Mouse (Mus musculus): ENCODE results near the gene Gm28053. TPM values are rescaled to one million over a fixed set of nuclear protein-coding genes. Genes with fewer than 3 reads are reported as not detected.

Gm28053 gene
- total RNA-seq, 2 experiments from 2014 or later: 2.1 to 5.2 TPM

GRCm38 (mm10) chr6:48741711-48742206, 23.4 kb downstream of the Gm28053 start:
- no peak for DNase-seq

DNA sequence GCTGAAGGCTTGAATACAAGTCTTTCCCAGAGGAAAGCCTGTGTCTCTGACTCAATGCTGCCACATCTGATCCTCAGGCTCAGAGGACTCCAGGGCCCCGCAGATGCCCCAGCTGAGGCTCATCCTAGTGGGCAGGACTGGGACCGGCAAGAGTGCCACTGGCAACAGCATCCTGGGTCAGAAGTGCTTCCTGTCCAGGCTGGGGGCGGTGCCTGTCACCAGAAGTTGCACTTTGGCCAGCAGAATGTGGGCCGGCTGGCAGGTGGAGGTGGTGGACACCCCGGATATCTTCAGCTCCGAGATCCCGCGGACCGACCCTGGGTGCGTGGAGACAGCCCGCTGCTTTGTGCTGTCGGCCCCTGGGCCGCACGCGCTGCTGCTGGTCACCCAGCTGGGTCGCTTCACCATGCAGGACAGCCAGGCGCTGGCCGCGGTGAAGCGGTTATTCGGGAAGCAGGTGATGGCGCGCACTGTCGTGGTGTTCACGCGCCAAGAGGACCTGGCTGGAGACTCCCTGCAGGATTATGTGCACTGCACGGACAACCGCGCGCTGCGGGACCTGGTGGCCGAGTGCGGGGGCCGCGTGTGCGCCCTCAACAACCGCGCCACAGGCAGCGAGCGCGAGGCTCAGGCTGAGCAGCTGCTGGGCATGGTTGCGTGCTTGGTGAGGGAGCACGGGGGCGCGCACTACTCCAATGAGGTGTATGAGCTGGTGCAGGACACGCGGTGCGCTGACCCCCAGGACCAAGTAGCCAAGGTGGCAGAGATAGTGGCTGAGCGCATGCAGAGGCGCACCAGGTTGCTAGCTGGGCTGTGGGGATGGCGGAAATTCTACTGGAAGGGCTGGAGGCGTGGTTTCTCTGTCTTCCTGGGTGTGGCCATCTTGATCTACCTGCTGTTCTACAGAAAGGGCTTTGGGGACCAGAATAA, 24.3 kb downstream of the Gm28053 start:
- DNase-seq: no peak

DNA sequence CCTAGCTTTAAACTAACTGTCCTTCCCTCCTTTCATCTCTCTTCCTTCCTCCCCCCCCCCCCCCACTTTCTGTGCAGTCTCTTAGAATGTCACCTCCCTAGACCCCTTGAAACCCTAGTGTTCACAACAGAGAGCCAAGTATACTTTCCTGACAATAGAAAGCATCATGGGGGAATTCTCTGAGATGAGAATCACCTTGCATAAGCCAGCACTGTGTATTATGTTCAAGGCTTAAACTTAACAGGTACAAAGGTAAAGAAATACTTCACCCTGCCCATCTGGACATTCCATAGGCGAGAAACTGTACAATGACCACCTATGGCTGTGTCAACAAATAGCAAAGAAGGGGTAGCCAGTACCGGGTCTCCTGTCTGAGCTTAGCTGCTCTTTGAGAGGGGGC, 27.1 kb downstream of the Gm28053 start:
- no peak for DNase-seq

DNA sequence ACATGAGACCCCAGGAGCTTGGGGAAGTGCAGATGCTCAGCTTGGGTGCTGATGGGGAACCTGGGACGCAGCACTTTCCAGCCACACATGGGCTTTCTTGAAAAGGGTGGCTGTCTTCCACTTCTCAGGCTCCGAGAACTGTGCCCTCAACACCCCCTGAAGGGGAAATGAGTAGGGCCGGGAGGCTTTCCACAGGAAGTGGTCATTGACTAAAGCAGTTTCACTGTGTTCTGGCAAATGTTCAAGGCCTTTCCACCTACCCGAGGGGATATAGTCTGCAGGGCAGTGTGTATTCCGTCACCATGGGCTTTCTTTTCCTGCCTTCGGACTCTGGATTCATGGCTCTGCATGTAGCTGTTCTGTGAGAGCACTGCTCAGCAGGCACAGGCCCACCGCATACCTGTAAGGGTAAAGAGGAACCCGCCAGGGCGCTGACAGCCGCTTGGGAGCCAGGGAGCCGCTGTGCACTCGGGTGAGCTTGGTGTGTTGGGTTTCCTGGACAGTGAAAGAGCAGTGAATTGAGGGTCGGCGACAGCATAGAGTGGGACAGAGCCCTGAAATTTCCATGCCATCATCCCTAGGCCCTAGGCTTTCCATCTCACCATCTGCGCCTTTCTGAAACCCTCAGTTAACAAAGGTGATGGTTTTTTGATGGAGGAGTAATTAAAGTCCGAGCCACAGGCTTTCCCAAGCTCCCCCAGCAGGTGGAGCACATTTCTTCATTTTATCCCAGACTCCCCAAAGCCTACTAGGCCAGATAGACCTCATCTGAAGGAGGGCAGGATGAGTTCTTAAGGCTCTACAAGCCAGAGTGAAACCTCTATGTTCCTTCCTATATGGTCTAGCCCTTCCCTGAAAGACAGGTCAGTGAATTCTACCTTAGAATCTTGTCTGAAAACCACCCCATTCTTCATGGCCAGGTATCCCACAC, 27.8 kb downstream of the Gm28053 start, which contains the start of gene Gimap5:
TSS of gene Gimap5 (plus strand) at position 239 of the 931 bp plus-strand sequence.
- no peak for DNase-seq

DNA sequence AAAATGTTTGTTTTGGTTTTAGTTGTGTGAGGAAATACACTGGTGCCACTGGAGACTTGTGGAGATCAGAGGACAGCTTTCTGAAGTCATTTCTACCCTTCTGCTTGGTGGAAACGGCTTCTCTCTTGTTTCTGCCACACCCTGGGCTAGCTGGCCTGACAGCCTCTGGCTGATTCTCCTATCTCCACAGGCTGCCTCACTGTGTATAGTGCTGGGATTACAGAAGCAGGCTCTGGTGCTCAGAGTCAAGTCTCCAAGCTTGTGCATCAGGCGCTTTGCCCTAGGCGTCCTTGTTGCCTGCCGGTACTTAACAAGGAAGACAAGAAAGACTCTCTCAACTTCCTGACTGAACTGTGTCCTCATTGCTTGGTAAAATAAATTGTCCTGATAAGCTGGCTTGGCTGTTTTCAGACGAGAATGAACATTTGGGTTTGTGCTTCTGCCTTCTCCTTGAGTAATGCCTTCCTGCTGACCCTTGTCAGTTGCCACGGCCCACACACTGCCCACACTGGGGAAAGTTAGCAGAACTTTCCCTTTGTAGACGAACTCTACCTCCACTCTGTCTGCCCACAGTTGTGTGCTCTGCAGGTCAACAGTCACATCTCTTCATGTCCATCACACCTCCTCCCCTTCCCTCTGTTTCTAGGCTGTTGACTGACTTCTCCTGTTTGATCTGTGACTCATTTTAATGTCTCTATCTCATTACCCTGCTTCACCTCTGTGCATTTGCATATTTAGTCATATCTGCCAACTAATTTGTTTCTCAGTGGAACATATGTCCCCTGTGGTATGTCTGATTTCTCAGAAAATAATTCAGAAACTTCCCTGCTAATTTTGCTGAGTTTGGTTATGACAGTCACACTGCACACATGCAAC, 28.9 kb downstream of the Gm28053 start:
- no peak for DNase-seq

DNA sequence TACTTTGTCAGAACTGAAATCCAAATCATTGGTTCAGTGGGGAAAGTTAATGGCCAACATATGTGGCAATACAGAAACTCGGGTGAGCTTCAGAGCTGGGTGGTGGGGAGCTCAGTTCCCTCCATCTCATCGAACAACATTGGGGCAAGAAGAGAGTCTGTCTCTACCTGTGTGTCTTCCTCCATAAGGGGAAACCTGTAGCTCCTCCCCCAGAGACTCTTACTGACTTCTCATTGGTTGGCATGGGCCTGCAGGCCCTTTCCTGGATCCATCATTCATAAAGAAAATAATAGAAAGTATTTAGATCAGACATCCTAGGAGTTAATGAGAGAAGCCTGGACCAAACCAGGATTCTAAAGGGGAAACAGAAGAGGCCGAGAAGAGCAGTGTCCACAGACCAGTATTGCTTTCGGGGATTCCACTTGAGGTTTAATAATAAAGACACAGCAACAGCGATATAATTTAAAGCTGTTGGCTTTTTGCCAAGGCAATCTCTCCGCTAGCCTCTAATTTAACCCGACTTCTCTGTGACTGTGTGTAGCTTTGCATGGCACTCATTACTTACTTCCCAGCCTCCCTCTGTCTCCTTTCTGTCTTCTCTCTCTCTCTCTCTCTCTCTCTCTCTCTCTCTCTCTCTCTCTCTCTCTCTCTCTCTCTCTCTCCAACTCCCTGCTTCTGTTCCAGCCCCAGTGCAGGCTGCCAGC, 45.3 kb downstream of the Gm28053 start:
- no peak for DNase-seq

GRCm38 (mm10) chr6:48764496-48764895, 46.1 kb downstream of the Gm28053 start:
- DNase-seq: no peak

DNA sequence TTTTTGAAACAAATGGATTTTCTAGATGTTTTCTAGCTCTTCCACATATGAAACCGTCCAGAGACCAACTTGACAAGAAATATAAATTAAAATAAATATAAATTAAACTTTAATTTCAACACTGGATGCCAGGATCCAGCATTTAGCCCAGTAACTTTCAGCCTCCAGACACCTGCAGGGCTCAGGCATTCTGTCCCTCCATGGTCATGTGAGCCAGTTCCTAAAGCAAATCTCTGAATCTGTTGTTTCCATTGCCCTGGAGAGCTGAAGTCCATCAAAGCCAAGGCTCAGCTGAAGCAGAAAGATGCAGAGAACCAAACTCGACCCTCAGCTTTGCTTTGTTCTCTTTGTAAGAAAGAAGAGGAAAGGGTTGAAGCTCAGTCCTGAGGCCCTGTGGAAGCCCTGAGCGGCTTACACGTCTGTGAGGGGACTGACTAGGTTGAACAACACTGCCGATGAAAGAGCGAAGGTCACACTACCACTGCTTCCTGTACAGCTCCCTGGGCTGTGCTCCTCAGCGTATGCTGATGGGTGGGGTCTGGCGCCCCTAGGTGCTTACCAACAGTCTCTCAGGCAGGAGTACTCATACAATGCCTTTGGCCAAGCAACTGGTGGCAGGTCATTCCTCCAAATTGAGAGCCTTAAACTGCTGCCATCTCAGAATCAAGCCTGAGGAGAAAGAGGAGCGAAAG, 49.9 kb downstream of the Gm28053 start:
- DNase-seq: no peak

GRCm38 (mm10) chr6:48768933-48769332, 50.5 kb downstream of the Gm28053 start:
- no peak for DNase-seq

GRCm38 (mm10) chr6:48770696-48771095, 52.3 kb downstream of the Gm28053 start, which contains the start of gene Gimap3:
Gene Gimap3, minus strand, starts transcription at chr6:48770851.
- DNase-seq: no peak

- peak; percentile 86 for DNase-seq
These were observed 53.6 kb downstream of the Gm28053 start for GRCm38 (mm10) chr6:48772030-48772429.

DNA sequence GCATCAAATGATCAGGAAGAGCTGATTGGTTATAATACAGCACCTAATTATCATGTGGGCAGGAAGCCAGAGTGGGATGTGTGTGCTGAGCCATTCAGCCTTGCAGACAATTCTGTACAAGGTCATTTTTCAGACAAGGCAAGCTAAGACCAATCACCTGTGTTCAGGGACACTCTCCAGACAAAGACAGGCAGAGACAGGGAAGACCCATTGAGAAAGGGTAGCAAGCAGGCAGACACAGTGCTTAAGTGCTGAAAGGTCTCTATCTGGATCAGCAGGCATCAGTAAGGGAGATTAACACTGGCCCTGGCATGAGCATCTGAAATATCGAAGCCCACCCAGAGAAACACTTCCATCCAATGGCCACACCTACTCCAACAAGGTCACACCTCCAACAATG, 66.0 kb downstream of the Gm28053 start:
- no peak for DNase-seq

GRCm38 (mm10) chr6:48785189-48785588, 66.8 kb downstream of the Gm28053 start:
- DNase-seq: no peak

DNA sequence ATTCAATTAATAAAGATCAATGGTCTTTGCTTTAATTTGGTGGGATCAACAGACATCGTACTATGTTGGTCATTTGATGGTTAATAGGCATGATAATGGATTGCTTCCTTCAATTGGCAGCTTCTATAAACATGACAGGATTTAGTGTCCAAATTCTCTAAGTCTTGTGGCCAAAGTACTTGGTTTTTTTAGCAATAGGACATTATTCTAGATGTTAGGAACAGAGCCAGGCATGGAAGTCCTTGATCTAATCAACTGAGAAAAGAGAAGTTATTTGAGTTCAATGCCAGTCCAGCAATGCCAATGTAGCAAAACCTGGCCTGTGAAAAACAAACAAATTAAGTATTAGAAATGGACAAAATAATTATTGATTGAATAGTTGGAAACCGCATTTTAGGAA, 67.2 kb downstream of the Gm28053 start:
- no peak for DNase-seq

GRCm38 (mm10) chr6:48787867-48788266, 69.5 kb downstream of the Gm28053 start:
- no peak for DNase-seq

- DNase-seq: no peak
These were observed 83.5 kb downstream of the Gm28053 start for GRCm38 (mm10) chr6:48801897-48802296.
